Mouse (Mus musculus): ENCODE measurements around the gene Bdp1. TPM values are rescaled to one million over a fixed set of nuclear protein-coding genes. Genes with fewer than 3 reads are reported as not detected.
A peak's percentile ranks its signal among the peaks of the same experiment; 100 is the strongest.

Gene Bdp1
- polyA plus RNA-seq (2014; fragmentation: Nextera tagmentation; extraction: Ambion mirVana): 22.6 and 23.2 TPM in 2 replicates

DNA sequence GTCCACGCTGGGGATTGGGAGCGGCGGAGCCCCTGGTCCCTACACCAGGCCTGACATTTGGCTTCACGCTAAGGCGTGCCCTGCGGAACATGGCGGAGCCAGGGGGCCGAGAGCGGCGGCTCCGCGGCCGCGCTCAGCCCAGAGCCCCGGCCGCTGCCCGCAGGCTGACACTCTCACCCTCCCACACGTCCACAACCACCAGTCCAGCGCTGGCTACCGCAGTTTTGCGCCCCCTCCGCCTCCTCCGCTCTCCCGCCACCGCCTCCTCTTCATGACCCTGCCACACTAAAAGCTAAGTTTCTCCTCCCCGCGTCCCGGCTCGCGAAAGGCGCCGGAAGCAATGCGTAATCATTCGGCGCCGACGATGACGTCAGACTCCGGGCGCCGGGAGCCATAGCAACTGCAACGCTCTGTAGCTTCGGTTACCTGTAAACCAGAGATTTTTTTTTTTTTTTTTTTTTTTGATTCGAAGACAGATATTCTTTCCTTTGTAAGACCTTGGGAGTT, at the start of gene Bdp1:
TSS of gene Bdp1 (minus strand) at position 323 of the 507 bp plus-strand sequence.
- under 1% methylated on average over 33 of the region's 44 CpGs for WGBS
- ATAC-seq (ENCODE audit: low read depth): peak; percentile 78
- no peaks in the 10 kb centered on the region for H3K27me3 ChIP-seq (replicated peaks; ENCODE audit: control insufficient read depth, insufficient read depth, low read length)
- DNase-seq (ENCODE audit: low spot score): peak; percentile 92
- peak within 1 kb of the TSS; percentile 85 for H3K4me2 ChIP-seq (ENCODE audit: low read depth, low read length)
- no peaks in the 10 kb centered on the region for H3K9me3 ChIP-seq (ENCODE audit: control insufficient read depth, low read length)
- peak within 1 kb of the TSS; percentile 71 for H3K27ac ChIP-seq (replicated peaks; ENCODE audit: low read depth, low read length)
- peaks cover 17% of the 10 kb centered on the region for H3K4me1 ChIP-seq (ENCODE audit: control insufficient read depth, insufficient read depth, low read length)
- peak within 1 kb of the TSS; percentile 78 for H3K4me3 ChIP-seq (ENCODE audit: low read depth, low read length)
- H3K9ac ChIP-seq (ENCODE audit: low read depth, low read length): peak within 1 kb of the TSS; percentile 79
- H3K36me3 ChIP-seq (ENCODE audit: control insufficient read depth, insufficient read depth, low read length): peaks cover 2% of the 10 kb centered on the region; the same call in 1 of the 2 replicates

DNA sequence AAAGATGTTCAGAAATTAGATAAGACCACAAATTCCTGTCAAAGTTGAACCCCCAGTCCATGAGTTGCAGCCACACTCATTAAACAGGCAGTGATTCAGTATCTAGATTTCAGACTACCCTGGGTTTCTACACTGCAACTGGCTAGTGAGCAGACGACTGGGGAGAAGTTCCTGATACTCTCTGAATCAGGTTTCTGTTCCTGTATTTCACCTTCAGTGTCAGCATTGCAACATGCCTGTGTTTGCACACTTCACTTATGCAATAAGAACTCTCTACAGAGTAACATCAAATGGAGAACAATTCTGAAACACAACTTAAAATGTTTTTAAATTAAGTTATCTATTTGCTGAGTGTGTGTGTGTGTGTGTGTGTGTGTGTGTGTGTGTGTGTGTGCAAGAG, 48.8 kb upstream of the Bdp1 start:
- Histone ChIP-seq H3K36me3 (ENCODE audit: control insufficient read depth, insufficient read depth, low read length) (no peaks in the 10 kb centered on the region), H3K4me1 (ENCODE audit: control insufficient read depth, insufficient read depth, low read length) (no peaks in the 10 kb centered on the region), H3K9me3 (ENCODE audit: control insufficient read depth, low read length) (no peaks in the 10 kb centered on the region), H3K4me2 (ENCODE audit: low read depth, low read length) (no peak overlapping the region), H3K9ac (ENCODE audit: low read depth, low read length) (no peak overlapping the region), H3K27me3 (replicated peaks; ENCODE audit: control insufficient read depth, insufficient read depth, low read length) (no peaks in the 10 kb centered on the region), H3K27ac (replicated peaks; ENCODE audit: low read depth, low read length) (no peak overlapping the region), H3K4me3 (ENCODE audit: low read depth, low read length) (no peak overlapping the region)
- DNase-seq (ENCODE audit: low spot score): no peak
- no peak for ATAC-seq (ENCODE audit: low read depth)
- 41% methylated on average over 1 of the region's 1 CpGs for WGBS

DNA sequence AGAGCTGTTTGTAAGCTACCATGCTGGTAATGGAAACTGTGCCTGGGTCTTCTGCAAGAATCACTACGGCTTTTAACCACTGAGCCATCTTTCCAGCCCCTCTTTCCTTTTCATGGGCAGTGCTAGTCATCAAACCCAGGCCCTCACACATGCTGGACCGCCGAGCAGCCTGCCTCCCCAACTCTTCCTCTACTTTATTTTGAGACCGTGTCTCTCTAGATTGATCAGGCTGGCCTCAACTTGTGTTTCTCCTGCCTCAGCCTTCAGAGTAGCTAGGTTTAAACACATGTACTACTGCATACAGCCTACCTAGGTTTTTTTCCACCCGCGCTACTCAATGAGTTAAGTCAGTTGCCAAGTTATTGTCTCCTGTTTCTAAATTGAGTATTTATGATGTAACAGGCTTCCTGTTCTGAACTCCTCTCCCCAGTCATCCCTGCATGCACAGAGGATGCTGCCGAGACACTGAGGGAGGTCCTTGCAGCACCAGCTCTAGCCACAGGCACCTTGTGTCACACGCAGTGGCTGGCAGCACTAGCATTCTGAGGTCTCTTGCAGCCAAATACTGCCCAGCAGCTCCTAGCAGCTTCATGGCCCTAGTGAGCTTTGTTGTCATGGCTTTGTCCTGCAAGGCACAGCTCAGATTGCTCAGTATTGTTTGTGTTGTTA, 37.9 kb upstream of the Bdp1 start:
- no peak for ATAC-seq (ENCODE audit: low read depth)
- DNase-seq (ENCODE audit: low spot score): no peak
- Histone ChIP-seq H3K36me3 (ENCODE audit: control insufficient read depth, insufficient read depth, low read length) (peaks cover 23% of the 10 kb centered on the region), H3K27ac (replicated peaks; ENCODE audit: low read depth, low read length) (no peak overlapping the region), H3K4me1 (ENCODE audit: control insufficient read depth, insufficient read depth, low read length) (no peaks in the 10 kb centered on the region), H3K9me3 (ENCODE audit: control insufficient read depth, low read length) (no peaks in the 10 kb centered on the region), H3K4me3 (ENCODE audit: low read depth, low read length) (no peak overlapping the region), H3K4me2 (ENCODE audit: low read depth, low read length) (no peak overlapping the region), H3K9ac (ENCODE audit: low read depth, low read length) (no peak overlapping the region), H3K27me3 (replicated peaks; ENCODE audit: control insufficient read depth, insufficient read depth, low read length) (no peaks in the 10 kb centered on the region)
- 81% methylated on average over 8 of the region's 8 CpGs for WGBS

DNA sequence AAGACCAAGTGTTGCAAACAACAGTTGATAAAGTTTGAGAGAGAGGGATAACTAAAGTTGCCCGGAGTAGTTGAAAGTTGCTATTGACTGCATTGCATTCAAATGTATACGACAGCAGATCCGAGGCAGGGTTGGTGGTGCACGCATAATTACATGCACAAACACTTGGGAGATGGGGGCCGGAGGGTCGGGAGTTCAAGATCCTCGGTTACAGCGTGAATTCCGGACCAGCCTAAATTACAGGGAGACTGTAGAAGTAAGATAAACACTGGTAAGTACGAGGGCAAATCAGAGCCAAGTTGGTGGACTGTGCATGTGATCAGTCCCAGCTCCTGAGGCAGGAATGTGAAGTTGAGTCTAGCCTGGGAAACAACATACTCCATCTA, 21.4 kb upstream of the Bdp1 start:
- peak overlapping the region; percentile 90 for H3K4me2 ChIP-seq (ENCODE audit: low read depth, low read length)
- H3K27me3 ChIP-seq (replicated peaks; ENCODE audit: control insufficient read depth, insufficient read depth, low read length): no peaks in the 10 kb centered on the region
- DNase-seq (ENCODE audit: low spot score): no peak
- H3K9ac ChIP-seq (ENCODE audit: low read depth, low read length): peak overlapping the region; percentile 91
- no peak overlapping the region for H3K27ac ChIP-seq (replicated peaks; ENCODE audit: low read depth, low read length)
- peaks cover 8% of the 10 kb centered on the region for H3K4me1 ChIP-seq (ENCODE audit: control insufficient read depth, insufficient read depth, low read length)
- no peak for ATAC-seq (ENCODE audit: low read depth)
- WGBS: 4% methylated on average over 10 of the region's 10 CpGs
- no peaks in the 10 kb centered on the region for H3K9me3 ChIP-seq (ENCODE audit: control insufficient read depth, low read length)
- H3K36me3 ChIP-seq (ENCODE audit: control insufficient read depth, insufficient read depth, low read length): peaks cover 27% of the 10 kb centered on the region
- H3K4me3 ChIP-seq (ENCODE audit: low read depth, low read length): peak overlapping the region; percentile 93

DNA sequence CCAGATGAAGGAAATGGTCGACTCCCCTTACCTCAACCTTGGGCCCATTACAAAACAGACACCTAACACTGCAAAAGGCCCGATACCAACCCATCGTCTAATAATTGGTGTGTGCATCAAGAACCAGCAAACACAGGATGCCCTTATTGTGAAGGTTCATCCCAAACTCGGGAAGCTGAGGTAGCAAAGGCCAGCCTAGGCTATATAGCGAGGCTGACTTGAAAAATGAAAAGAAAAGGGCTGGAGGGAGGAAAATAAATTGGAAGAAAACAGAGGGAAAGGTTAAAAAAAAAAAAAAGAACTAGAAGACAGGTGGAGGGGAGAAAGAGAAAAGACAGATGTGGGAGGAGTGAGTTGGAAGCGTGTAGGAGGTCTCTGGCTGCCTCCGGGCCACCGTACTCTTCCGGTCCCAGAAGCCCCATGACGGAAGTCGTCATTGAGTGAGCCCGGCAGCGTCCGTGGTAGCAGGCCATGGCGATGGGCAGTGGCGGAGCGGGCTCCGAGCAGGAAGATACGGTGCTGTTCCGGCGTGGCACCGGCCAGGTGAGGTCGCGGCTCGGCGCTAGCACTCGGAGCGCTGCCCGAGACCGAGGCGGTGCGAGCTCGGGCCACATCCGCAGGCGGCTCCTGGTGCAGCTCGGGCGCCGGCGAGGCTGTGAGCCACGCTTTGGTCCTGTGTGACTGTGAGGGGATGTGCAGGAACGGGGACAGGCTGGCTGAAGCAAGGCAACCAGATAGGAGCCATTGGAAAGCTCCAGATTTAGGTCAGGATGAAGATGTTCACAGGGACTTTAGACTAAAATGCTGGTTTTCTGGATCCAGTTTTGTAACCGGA, 20.8 kb upstream of the Bdp1 start, which contains the start of gene Smn1:
TSS of gene Smn1 (plus strand) at position 430 of the 835 bp plus-strand sequence.
- no peaks in the 10 kb centered on the region for H3K27me3 ChIP-seq (replicated peaks; ENCODE audit: control insufficient read depth, insufficient read depth, low read length)
- H3K4me2 ChIP-seq (ENCODE audit: low read depth, low read length): peak within 1 kb of the TSS; percentile 90
- peaks cover 8% of the 10 kb centered on the region for H3K4me1 ChIP-seq (ENCODE audit: control insufficient read depth, insufficient read depth, low read length)
- H3K36me3 ChIP-seq (ENCODE audit: control insufficient read depth, insufficient read depth, low read length): peaks cover 27% of the 10 kb centered on the region
- peak; percentile 99 for ATAC-seq (ENCODE audit: low read depth)
- peak; percentile 97 for DNase-seq (ENCODE audit: low spot score)
- peak within 1 kb of the TSS; percentile 93 for H3K4me3 ChIP-seq (ENCODE audit: low read depth, low read length)
- H3K27ac ChIP-seq (replicated peaks; ENCODE audit: low read depth, low read length): peak within 1 kb of the TSS; percentile 54; the same call in 1 of the 2 replicates
- peak within 1 kb of the TSS; percentile 91 for H3K9ac ChIP-seq (ENCODE audit: low read depth, low read length)
- 5% methylated on average over 36 of the region's 42 CpGs for WGBS
- H3K9me3 ChIP-seq (ENCODE audit: control insufficient read depth, low read length): no peaks in the 10 kb centered on the region

DNA sequence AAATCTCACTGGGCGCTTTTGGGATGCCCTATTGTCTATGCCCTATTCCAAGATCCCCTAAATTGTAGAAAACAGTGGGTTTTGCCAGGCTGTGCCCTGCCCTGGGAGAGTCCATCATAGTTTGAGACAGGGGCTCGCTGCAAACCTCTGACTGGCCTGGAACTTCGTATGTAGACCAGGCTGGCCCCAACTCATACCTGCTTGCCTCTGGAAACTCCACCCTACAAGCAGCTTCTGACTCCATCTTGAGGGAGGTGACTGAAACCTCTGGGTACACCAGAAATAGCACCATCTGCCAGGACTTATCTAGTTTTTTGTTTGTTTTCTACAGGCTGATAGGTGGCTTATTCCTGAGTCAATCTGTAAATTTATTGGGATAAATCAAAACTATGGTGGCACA, 20.1 kb upstream of the Bdp1 start:
- peak overlapping the region; percentile 93 for H3K4me3 ChIP-seq (ENCODE audit: low read depth, low read length)
- no peak for ATAC-seq (ENCODE audit: low read depth)
- no peak overlapping the region for H3K27ac ChIP-seq (replicated peaks; ENCODE audit: low read depth, low read length)
- WGBS: 90% methylated on average over 3 of the region's 3 CpGs
- peak overlapping the region; percentile 91; the same call in 1 of the 2 replicates for H3K9ac ChIP-seq (ENCODE audit: low read depth, low read length)
- H3K36me3 ChIP-seq (ENCODE audit: control insufficient read depth, insufficient read depth, low read length): peaks cover 23% of the 10 kb centered on the region
- no peaks in the 10 kb centered on the region for H3K9me3 ChIP-seq (ENCODE audit: control insufficient read depth, low read length)
- H3K4me1 ChIP-seq (ENCODE audit: control insufficient read depth, insufficient read depth, low read length): peaks cover 8% of the 10 kb centered on the region
- DNase-seq (ENCODE audit: low spot score): no peak
- H3K27me3 ChIP-seq (replicated peaks; ENCODE audit: control insufficient read depth, insufficient read depth, low read length): no peaks in the 10 kb centered on the region
- peak overlapping the region; percentile 90 for H3K4me2 ChIP-seq (ENCODE audit: low read depth, low read length)

DNA sequence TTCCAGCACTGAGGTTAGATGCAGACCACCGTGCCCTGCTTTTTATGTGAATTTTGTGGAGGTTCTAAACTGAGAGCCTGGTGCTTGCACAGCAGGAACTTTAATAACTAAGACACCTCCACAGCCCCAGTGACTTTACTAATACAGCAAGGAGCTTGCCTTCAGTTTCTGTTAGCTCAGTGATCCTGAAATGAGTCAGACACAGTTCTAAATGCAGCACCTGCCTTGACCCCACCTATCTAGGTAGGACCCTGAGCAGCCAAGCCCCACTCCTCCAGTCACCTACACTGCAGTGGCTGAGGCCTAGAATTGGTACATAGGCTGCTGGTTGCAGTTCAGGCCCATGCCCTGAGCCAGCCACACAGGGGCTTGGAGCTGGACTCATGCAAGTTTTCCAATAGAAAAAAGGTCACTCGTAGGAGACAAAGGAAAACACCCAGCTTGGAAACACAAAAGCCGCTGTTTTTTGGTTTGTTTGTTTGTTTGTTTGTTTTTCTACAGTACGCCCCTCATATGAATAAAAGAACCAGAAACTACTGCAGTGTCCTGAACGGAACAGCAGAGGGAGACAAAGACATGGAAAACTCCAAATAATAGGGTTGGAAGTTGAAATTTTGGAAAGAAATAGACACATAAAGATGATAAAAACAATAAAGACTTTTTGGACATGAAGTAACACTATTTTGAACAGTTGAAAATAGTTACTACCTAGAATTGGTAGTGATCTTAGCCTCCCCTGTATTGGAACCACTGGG, 8.5 kb upstream of the Bdp1 start:
- Histone ChIP-seq H3K9me3 (ENCODE audit: control insufficient read depth, low read length) (no peaks in the 10 kb centered on the region), H3K36me3 (ENCODE audit: control insufficient read depth, insufficient read depth, low read length) (peaks cover 38% of the 10 kb centered on the region; the same call in 1 of the 2 replicates), H3K27me3 (replicated peaks; ENCODE audit: control insufficient read depth, insufficient read depth, low read length) (no peaks in the 10 kb centered on the region), H3K4me2 (ENCODE audit: low read depth, low read length) (no peak overlapping the region), H3K4me3 (ENCODE audit: low read depth, low read length) (no peak overlapping the region), H3K27ac (replicated peaks; ENCODE audit: low read depth, low read length) (no peak overlapping the region), H3K4me1 (ENCODE audit: control insufficient read depth, insufficient read depth, low read length) (peaks cover 9% of the 10 kb centered on the region; the same call in 1 of the 2 replicates), H3K9ac (ENCODE audit: low read depth, low read length) (no peak overlapping the region)
- DNase-seq (ENCODE audit: low spot score): no peak
- no peak for ATAC-seq (ENCODE audit: low read depth)
- WGBS: 46% methylated on average over 5 of the region's 5 CpGs

Measured in embryonic facial prominence, embryonic 14.5 days (tissue).